Mouse (Mus musculus) c-Kit-positive CD71-positive TER-119-negative erythroid progenitor cells, embryonic 14.5 days (primary cell): ENCODE data around the gene Mbtps1.
A peak's percentile ranks its signal among the peaks of the same experiment; 100 is the strongest.

ENCODE experiments used
- DNase-seq: peaks from one replicate; pipeline ENCODE4 v3.0.0-alpha.2; 2013; ENCODE audit warnings: low read depth

Gene Mbtps1

GRCm38 (mm10) chr8:119557821-119558602 is 523 bp downstream of the Mbtps1 start:
- no peak for DNase-seq

GRCm38 (mm10) chr8:119557132-119557531 is 1.4 kb downstream of the Mbtps1 start:
- DNase-seq: no peak

GRCm38 (mm10) chr8:119555861-119556260 is 2.7 kb downstream of the Mbtps1 start:
- no peak for DNase-seq

- DNase-seq: no peak
Observed at GRCm38 (mm10) chr8:119552967-119553366, 5.6 kb downstream of the Mbtps1 start.

GRCm38 (mm10) chr8:119548560-119549113 is 9.9 kb downstream of the Mbtps1 start:
- no peak for DNase-seq

GRCm38 (mm10) chr8:119547019-119547691 is 11.4 kb downstream of the Mbtps1 start:
- no peak for DNase-seq

GRCm38 (mm10) chr8:119545791-119546190 is 12.7 kb downstream of the Mbtps1 start:
- no peak for DNase-seq

- DNase-seq: no peak
Observed at GRCm38 (mm10) chr8:119545180-119545579, 13.4 kb downstream of the Mbtps1 start.

GRCm38 (mm10) chr8:119544606-119545005 is 13.9 kb downstream of the Mbtps1 start:
- no peak for DNase-seq

- no peak for DNase-seq
Observed at GRCm38 (mm10) chr8:119531973-119532372, 26.6 kb downstream of the Mbtps1 start.

- DNase-seq: no peak
Observed at GRCm38 (mm10) chr8:119531397-119531796, 27.1 kb downstream of the Mbtps1 start.

GRCm38 (mm10) chr8:119530937-119531336 is 27.6 kb downstream of the Mbtps1 start:
- no peak for DNase-seq

- no peak for DNase-seq
Observed at GRCm38 (mm10) chr8:119528762-119529161, 29.8 kb downstream of the Mbtps1 start.

GRCm38 (mm10) chr8:119520102-119520501 is 38.4 kb downstream of the Mbtps1 start:
- DNase-seq: no peak

- no peak for DNase-seq
Observed at GRCm38 (mm10) chr8:119516674-119517073, 41.9 kb downstream of the Mbtps1 start.

- no peak for DNase-seq
Observed at GRCm38 (mm10) chr8:119515767-119516166, 42.8 kb downstream of the Mbtps1 start.

- DNase-seq: peak; percentile 22
Observed at GRCm38 (mm10) chr8:119514940-119515339, 43.6 kb downstream of the Mbtps1 start.

- no peak for DNase-seq
Observed at GRCm38 (mm10) chr8:119513405-119513804, 45.1 kb downstream of the Mbtps1 start.

GRCm38 (mm10) chr8:119511722-119512121 is 46.8 kb downstream of the Mbtps1 start:
- DNase-seq: peak; percentile 19

- DNase-seq: no peak
Observed at GRCm38 (mm10) chr8:119510471-119510870, 48.1 kb downstream of the Mbtps1 start.

- no peak for DNase-seq
Observed at GRCm38 (mm10) chr8:119506106-119506505, 52.4 kb downstream of the Mbtps1 start.

GRCm38 (mm10) chr8:119505488-119505887 is 53.0 kb downstream of the Mbtps1 start:
- no peak for DNase-seq

GRCm38 (mm10) chr8:119503191-119503767 is 55.3 kb downstream of the Mbtps1 start:
- DNase-seq: no peak
